Mouse (Mus musculus): ENCODE data around the gene Btnl4.

DNA sequence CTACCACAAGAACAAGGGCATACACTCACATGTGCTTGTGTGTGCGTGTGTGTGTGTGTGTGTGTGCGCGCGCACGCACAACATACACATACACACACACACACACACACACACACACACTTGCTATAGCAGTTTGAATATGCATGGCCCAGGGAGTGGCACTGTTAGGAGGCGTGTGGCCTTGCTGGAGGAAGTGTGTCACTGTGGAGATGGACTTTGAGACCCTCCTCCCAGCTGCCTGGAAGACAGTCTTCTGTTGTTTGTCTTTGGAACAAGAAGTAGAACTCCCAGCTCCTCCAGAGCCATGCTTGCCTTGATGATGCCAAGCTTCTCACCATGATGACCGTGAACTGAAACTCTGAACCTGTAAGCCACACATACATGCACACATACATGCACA lies 35.1 kb downstream of the Btnl4 start:
- TF ChIP-seq CTCF (IDR thresholded peaks at IDR 0.05; ENCODE audit: borderline replicate concordance, control insufficient read depth, extremely low read depth, insufficient read depth, low read length, poor library complexity): no peak
- no peak for TF ChIP-seq POLR2A (IDR thresholded peaks at IDR 0.05; ENCODE audit: control insufficient read depth, extremely low read depth, insufficient read depth, low read length, poor library complexity)

All from thymus, adult 2 months (tissue).